Mouse (Mus musculus): ENCODE measurements around the gene Trappc10.

Gene Trappc10

DNA sequence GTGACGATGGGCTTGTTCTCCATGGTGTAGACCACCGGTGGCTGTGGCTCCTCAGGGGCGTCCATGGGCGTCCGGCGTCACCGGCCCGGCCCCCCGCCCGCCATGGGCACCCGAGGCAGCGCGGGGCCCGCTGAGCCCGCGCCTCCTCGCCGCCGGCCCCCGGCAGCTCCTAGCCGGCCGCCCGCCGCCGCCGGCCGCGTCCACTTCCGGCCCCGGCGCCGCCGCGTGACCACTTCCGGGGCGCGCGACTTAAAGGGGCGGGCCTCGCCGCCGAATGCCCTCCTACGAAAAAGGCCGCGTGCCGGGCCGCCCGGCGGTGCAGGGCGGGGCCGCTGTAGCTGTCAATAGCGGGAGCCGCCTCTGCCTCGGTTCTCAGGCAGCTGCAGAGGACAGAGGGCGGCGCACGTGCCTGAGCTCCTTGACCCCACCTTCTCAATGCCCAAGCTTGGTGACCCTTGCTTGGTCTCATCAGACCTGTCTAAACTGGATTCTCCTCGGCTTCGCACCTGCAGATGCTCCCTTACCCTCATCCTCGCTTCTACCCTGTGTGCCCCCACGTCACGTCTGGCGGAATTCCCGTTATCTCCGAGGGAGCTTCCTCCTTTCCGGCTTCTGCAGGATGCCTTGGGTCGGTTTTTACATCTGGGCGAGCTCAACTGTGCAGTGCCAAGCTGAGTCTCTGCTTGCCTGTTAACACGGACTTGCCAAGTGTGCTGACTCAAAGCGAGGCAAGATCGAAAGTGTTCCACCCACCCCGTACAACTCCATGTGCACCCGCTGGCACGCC lies at the start of gene Trappc10:
TSS of gene Trappc10 (minus strand) at position 204 of the 787 bp plus-strand sequence.
- CTCF ChIA-PET: interaction anchor here in 3 of 4 experiments (0.6 to 2.8 kb wide), 20 partner anchors 9 to 260 kb away, joined by 3 to 13 read pairs (median 4); partner anchors contain the start of genes Pfkl (in 1 of the 3) and Rrp1 (in 1 of the 3)
- POLR2A ChIA-PET: interaction anchor here in 3 of 4 experiments (0.5 to 2.6 kb wide), 44 partner anchors 9 to 1664 kb away, joined by 3 to 17 read pairs (median 4); partner anchors contain the start of genes Pwp2 (in 2 of the 3), Cstb (in 1 of the 3), D10Jhu81e (in 1 of the 3) and Pdxk (in 1 of the 3)

DNA sequence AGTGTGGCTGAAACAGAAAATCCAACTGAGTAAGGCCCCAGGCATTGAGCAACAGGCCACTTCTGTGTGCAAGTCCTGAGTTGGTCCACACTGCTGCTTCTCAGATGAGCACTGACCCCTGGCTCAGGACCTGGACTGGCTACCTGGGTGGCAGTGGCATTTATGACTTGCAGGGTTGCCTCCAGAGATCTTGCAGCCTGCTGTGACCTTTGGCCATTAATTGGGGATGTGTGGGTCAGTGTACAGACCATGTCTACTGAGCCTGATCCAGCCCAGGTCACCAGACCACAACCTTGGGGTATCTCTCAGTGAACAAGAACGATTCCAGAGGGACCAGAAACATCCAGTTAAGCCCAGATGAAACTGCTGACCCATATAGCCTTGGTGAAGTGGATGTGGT lies 49.1 kb upstream of the Trappc10 start:
- CTCF ChIA-PET: no interaction called here
- POLR2A ChIA-PET: interaction anchor here in 1 of 4 experiments (0.6 kb wide), 1 partner anchor 36 kb away, joined by 3 read pairs; no protein-coding TSS in a partner anchor

DNA sequence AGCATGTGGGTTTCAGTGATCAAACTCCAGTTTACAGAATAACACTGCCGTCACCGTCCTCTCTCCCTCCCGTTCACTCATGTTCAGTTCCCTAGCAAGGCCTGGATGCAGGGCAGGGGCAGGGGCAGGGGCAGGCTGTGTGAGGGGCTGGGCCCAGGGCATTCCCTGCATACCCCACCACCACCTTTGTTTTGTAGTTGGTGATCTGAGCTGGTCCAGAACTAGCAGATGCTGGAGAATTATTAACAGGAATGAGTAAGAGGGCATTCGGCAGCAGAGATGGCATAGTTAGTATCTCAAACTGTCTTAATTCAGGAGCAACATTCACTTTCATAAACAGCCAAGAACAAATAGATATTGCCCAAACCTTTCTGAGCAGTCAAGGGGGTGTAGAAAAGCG lies 47.9 kb upstream of the Trappc10 start:
- POLR2A ChIA-PET: no interaction called here
- CTCF ChIA-PET: interaction anchor here in 1 of 4 experiments (0.6 kb wide), 1 partner anchor 1591 kb away, joined by 3 read pairs; no protein-coding TSS in a partner anchor

DNA sequence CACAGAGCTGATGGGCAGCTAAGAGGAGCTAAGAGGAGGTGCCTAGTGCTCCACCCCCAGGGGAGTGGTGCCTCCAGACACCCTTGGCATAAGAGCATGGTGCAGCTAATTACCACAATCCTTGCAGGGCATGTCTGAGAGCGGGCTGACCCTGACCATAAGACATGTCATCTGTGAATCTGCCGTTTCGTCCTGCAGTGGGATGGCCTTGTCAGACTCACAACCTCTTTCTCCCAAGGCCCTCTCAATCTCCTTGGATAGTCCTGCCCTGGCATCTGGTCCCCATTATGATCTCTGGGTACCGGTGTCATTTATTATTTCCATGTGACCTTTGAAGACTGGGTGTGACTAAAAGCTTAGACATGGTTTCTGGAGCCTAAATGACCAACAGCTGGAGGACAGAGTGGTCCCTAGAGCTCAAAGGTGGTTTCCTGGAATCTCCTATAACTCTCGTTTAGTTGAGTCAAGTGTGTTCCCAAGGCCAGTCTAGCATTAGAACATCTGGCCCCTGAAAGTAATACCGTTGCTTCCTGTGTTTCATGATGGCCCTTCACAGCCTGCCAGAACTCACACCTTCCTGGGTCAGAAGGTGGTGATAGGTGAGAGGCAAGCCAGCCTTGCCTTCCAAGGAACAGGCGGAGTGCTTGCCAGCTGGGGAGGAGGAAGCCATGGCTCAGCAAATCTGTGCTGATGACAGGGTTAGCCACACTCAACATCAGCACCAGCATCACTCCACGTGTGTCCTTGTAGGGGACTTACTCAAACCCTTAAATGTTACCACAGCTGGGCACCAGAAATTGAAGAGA lies 46.5 kb upstream of the Trappc10 start:
- ChIA-PET POLR2A (interaction anchor here in 1 of 4 experiments (1.0 kb wide), 1 partner anchor 137 kb away, joined by 3 read pairs; no protein-coding TSS in a partner anchor), CTCF (interaction anchor here in 1 of 4 experiments (1.6 kb wide), 1 partner anchor 101 kb away, joined by 4 read pairs; no protein-coding TSS in a partner anchor)

DNA sequence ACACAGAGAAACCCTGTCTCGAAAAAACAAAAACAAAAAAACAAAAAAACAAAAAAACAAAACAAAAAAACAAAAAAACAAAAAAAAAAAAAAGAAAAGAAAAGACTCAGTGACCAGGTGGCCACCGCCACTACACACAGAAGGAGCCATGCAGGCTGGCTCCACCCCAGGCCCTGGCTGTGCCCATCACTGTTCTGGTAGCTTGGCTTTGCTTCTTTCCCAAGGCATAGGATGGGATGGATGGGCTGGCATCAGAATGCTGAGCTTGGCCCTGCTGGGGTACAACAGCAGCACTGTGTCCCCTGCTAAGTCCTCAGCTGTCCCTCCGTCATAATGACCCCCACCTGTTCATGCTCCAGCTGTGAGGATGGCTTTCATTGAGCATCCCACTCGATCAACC lies 44.5 kb upstream of the Trappc10 start:
- CTCF ChIA-PET: interaction anchor here in 1 of 4 experiments (0.7 kb wide), 1 partner anchor 11 kb away, joined by 3 read pairs; no protein-coding TSS in a partner anchor
- POLR2A ChIA-PET: no interaction called here

DNA sequence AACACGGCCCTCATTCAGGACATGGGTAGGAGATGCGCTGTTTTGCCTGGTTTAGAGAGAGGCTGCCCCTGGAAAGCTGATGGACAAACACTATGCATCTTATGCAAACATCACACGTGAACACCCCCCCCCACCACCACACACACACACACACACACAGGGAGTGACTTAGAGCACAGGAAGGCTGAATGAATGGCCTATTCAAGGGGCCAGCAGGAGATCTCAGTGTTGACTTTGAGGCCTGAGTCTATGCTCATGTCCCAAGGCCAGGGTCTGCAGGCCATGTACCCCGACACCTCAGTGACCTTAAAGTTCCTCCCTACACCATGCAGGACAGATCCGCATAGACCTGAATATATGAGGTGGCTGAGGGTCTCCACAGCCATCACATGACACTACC lies 43.7 kb upstream of the Trappc10 start:
- POLR2A ChIA-PET: interaction anchor here in 2 of 4 experiments (1.1 to 1.3 kb wide), 2 partner anchors 20 to 38 kb away, joined by 3 to 4 read pairs; no protein-coding TSS in a partner anchor
- CTCF ChIA-PET: interaction anchor here in 2 of 4 experiments (0.5 to 0.7 kb wide), 3 partner anchors 119 to 305 kb away, joined by 3 to 4 read pairs (median 4); no protein-coding TSS in a partner anchor

DNA sequence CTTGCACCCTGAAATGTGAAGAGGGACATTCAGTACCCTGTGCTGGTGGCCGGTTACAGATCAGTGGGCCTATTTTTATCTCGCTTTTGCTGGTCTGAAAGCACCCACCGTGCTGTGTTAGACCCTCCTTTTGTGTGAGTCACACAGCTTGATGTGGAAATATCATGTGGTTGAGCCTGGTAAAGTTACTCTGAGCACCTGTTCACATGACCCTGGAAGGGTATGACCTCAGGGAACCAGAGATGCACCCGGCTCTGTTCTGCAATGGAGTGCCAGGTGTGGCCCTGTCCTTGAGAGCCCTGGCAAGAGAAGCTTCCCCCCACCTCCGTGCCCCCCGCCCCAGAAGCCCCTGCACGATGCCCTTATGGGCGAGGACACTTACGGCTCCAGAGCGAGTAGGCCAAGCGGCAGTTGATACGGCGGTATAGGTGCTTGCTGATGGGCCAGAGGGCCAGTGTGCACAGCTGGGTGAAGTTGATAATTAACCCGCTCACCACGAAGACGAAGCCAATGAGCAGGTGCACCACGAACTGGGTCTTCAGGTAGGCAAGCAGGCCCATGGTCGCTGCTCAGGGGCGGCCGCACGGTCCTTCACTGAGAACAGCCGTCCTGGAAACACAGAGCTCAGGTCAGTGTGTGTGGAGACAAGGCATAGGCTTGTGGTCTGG lies 43.2 kb upstream of the Trappc10 start:
- ChIA-PET CTCF (interaction anchor here in 2 of 4 experiments (0.5 to 0.7 kb wide), 3 partner anchors 120 to 305 kb away, joined by 3 to 4 read pairs (median 4); no protein-coding TSS in a partner anchor), POLR2A (interaction anchor here in 2 of 4 experiments (1.1 to 1.3 kb wide), 2 partner anchors 20 to 38 kb away, joined by 3 to 4 read pairs; no protein-coding TSS in a partner anchor)

DNA sequence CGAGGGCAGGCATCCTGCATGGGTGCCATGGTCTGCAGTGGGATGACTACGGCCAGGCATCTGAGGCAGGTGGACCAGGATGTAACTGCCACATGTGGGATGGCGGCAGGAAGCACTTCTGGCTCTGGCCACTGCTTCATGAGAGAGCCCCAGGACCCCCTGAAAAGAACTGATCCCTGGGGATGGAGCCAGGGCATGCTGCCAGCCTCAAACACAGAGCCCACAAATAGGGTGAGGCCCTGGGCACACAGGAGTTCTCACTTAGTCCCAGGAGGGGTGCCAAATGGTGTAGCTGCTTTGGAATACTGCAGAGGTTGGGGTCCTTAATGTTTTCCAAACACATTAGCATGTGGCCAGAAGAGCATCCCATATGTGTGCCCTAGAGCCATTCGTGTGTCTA lies 41.5 kb upstream of the Trappc10 start:
- ChIA-PET CTCF (no interaction called here), POLR2A (interaction anchor here in 2 of 4 experiments (0.8 to 1.8 kb wide), 6 partner anchors 13 to 110 kb away, joined by 3 to 6 read pairs (median 4); no protein-coding TSS in a partner anchor)

DNA sequence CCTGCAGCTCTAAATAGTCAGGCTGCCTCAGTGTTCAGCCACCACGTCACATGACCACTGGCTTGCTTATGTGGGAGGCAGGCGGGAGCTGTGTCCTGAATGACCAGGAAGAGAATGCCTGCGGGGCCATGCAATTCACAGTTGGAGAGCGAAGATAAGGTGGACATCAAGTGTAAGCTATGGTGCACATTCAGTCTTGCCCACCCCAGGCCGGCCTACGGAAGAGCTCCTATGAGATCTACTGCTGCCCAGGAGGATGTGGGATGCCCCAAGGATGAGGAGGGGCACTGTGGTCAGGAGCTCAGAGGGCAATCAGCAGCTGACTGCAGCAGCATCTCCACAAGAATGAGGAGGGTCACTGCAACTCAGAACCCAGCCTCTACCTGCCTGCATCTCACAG lies 41.0 kb upstream of the Trappc10 start:
- ChIA-PET CTCF (interaction anchor here in 1 of 4 experiments (0.6 kb wide), 1 partner anchor 10 kb away, joined by 4 read pairs; no protein-coding TSS in a partner anchor), POLR2A (interaction anchor here in 3 of 4 experiments (0.6 to 1.8 kb wide), 7 partner anchors 13 to 111 kb away, joined by 3 to 6 read pairs (median 4); no protein-coding TSS in a partner anchor)

DNA sequence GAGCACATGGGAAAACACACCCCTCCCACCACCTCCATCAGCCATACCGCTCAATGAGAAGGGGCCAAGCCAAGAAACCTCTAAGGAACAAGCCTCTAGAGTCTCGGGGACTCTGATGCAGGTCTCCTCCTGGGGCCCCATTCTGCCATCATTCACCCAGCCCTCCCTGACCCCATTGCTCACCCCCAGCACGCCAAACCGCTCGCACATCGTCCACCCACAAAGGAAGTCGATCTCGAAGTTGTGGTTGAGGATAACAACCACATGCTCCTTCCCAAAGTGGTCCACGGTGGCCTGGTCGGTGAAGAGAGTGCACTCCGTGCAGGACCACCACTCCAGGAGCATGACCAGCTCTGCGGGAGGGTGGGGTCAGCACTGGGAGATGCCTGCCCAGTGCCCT lies 40.4 kb upstream of the Trappc10 start:
- ChIA-PET POLR2A (interaction anchor here in 3 of 4 experiments (0.6 to 1.4 kb wide), 5 partner anchors 14 to 111 kb away, joined by 3 to 6 read pairs (median 4); no protein-coding TSS in a partner anchor), CTCF (interaction anchor here in 1 of 4 experiments (0.6 kb wide), 1 partner anchor 11 kb away, joined by 4 read pairs; no protein-coding TSS in a partner anchor)

DNA sequence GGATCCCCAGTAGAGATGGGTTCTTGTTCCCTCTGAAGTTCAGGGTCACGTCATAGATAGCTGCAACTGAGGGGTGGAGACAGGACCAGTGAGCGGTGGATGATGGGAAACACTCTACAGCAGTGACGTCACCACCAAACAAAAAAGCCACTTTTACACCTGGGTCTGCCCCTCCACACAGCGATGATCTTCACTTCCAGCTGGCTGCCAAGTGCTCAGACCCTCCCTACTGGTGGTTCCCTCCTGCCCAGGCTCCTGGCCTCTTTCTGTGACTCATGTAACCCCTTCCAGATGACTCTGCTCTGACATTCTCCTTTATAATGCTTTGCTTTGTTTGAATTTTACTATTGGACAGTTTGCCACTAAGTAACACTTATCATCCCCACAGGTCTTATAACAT lies 38.0 kb upstream of the Trappc10 start:
- CTCF ChIA-PET: no interaction called here
- POLR2A ChIA-PET: interaction anchor here in 1 of 4 experiments (1.0 kb wide), 1 partner anchor 97 kb away, joined by 3 read pairs; no protein-coding TSS in a partner anchor

DNA sequence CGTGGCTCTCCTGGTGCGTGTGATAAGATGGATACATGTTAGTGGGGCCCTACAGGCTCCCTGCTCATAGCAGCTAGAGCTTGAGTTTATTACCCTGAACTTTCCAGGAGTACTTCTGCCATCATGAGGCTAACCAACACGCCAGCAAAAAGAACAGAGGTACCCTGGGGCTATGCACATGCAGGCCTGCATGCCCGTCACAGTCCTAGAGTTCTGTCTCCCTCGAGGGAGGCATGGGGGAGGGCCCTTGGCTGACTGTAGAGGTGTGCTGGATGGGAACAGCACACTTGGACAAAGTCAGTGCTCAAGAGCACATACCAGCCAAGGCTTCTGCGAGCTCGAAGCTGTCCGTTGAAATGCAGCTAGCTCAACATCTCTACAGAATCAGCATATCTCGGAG lies 36.0 kb upstream of the Trappc10 start:
- POLR2A ChIA-PET: interaction anchor here in 3 of 4 experiments (0.6 to 0.7 kb wide), 3 partner anchors 48 to 874 kb away, joined by 3 to 5 read pairs (median 3); partner anchors contain the start of gene Cstb (in 1 of the 3)
- CTCF ChIA-PET: interaction anchor here in 1 of 4 experiments (0.5 kb wide), 1 partner anchor 103 kb away, joined by 3 read pairs; no protein-coding TSS in a partner anchor

DNA sequence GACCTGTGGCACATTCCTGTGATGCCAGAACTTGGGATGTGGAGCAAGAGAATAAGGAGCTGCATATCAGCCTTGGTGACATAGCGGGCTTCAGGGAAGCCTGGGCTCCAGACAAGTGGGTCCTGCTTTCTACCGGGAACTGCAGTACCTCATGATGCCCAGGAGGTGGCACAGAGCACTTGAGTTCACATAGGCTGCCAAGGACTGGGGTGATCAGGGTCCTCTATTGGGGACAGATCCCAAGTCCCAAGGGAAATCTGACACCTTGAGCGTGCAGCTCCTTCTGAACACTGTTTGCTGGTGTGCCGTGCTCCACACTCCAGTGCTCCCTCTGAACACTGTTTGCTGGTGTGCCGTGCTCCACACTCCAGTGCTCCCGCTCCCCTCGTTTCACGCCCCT lies 34.8 kb upstream of the Trappc10 start:
- POLR2A ChIA-PET: interaction anchor here in 3 of 4 experiments (0.8 to 1.9 kb wide), 11 partner anchors 11 to 134 kb away, joined by 3 to 9 read pairs (median 3); partner anchors contain the start of gene Rrp1 (in 1 of the 3)
- CTCF ChIA-PET: interaction anchor here (0.5 to 3.4 kb wide), 34 partner anchors 9 to 216 kb away, joined by 3 to 28 read pairs (median 4); partner anchors contain the start of genes Rrp1 (in 2 of the 4) and Trappc10 (in 1 of the 4)

DNA sequence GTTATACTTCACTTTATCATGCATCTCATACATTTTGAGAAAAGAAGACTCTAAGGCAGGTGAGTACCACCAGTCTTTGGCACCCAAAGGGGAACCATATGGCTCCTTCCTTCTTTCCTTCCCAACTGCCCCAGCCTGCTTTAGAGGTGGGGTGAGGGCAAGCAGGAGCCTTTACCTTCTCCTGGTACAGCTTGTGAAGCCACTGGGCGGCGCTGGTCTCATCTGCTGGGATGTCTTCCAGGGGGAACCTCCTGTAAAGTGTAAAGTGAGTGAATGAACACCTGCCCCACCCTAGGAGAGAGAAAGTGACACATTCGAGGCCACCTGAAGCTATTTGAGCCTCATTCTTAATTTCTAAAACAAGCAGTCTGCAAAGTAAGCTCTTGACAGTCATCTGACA lies 33.4 kb upstream of the Trappc10 start:
- ChIA-PET CTCF (interaction anchor here (0.5 to 3.4 kb wide), 15 partner anchors 8 to 136 kb away, joined by 3 to 28 read pairs (median 4); no protein-coding TSS in a partner anchor), POLR2A (interaction anchor here in 3 of 4 experiments (0.6 to 1.8 kb wide), 7 partner anchors 10 to 137 kb away, joined by 3 to 6 read pairs (median 4); no protein-coding TSS in a partner anchor)

DNA sequence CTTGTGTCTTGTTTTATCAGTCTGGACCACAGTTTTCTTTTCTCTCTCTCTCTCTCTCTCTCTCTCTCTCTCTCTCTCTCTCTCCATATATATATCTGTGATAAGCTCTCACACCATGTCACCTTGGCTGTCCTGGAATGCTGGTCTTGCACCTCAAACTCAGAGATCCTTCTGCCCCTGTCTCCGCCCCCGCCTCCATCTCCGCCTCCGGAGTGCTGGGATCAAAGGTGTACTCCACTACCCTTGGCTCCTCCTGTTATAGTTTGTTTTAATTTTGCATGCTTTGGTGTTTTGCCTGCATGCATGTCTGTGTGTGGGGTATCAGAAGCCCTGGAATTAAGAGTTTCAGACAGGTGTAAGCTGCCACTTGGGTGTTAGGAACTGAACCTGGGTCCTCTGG lies 31.8 kb upstream of the Trappc10 start:
- ChIA-PET CTCF (interaction anchor here in 3 of 4 experiments (0.6 to 1.1 kb wide), 7 partner anchors 30 to 1145 kb away, joined by 3 to 9 read pairs (median 3); no protein-coding TSS in a partner anchor), POLR2A (interaction anchor here in 1 of 4 experiments (1.4 kb wide), 1 partner anchor 116 kb away, joined by 3 read pairs; no protein-coding TSS in a partner anchor)

DNA sequence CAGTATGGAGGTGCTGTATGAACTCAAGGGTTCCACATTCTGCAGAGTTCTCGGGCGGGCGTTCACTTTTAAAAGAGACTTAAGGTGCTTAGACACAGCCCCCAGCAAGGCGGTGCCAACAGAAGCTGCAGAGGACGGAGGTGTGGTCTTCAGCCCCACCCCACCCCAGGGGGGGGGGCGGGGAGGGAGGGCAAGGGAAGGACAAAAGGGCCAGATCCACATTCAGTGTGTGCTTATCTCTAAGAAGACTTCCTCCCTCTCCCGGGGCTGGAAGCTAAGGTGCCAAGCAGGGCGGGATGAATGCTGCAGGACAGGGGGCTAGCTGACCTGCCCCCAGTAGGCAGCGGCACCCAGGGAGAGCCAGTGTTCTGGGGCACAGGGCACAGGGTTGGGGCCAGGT lies 28.5 kb upstream of the Trappc10 start:
- ChIA-PET POLR2A (interaction anchor here in 2 of 4 experiments (0.8 to 2.4 kb wide), 10 partner anchors 11 to 123 kb away, joined by 3 to 26 read pairs (median 4); partner anchors contain the start of gene Trappc10 (in 1 of the 2)), CTCF (interaction anchor here in 3 of 4 experiments (0.6 to 1.7 kb wide), 7 partner anchors 12 to 215 kb away, joined by 3 to 8 read pairs (median 3); partner anchors contain the start of gene Trappc10 (in 1 of the 3))

DNA sequence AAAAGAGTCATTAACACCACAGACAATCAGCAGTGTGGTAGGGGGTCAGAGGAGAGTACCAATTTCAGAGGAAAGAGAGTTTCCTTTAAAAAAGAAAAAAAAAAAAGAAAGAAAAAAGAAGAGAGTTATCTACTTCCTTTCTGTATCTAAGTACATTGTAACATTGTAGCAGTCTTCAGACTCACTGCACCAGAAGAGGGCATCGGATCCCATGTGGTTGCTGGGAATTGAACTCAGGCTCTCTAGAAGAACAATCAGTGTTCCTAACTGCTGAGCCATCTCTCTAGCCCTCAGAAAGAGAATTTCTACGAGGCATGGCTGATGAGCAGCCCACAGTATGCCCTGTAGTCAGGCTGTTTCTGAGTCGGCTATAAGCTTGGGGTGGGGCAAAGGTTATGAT lies 21.4 kb upstream of the Trappc10 start:
- ChIA-PET CTCF (interaction anchor here in 1 of 4 experiments (0.5 kb wide), 1 partner anchor 114 kb away, joined by 3 read pairs; no protein-coding TSS in a partner anchor), POLR2A (interaction anchor here in 1 of 4 experiments (1.3 kb wide), 1 partner anchor 12 kb away, joined by 6 read pairs; no protein-coding TSS in a partner anchor)

Measured in embryonic stem cell, embryonic (primary cell).